Mouse (Mus musculus) small intestine, adult 2 months (tissue): ENCODE data around the gene Tnik. TPM values are rescaled to one million over a fixed set of nuclear protein-coding genes. Genes with fewer than 3 reads are reported as not detected.

ENCODE experiments used
- H3K27ac ChIP-seq: fragments of 200-500 bp; 2 replicates; pipeline ENCODE4 v1.5.1; 2012; ENCODE audit warnings: low read depth, low read length, control low read depth, inconsistent platforms; ENCODE audit not compliant: insufficient read depth
- H3K27me3 ChIP-seq: fragments of 200-500 bp; 2 replicates; pipeline ENCODE4 v1.6.1; 2012; ENCODE audit warnings: mild to moderate bottlenecking, moderate library complexity, low read length, inconsistent platforms; ENCODE audit not compliant: control insufficient read depth, insufficient read depth
- H3K36me3 ChIP-seq: fragments of 200-500 bp; 2 replicates; pipeline ENCODE4 v1.6.1; 2012; ENCODE audit warnings: mild to moderate bottlenecking, low read length, control low read depth, inconsistent platforms; ENCODE audit not compliant: control insufficient read depth, insufficient read depth
- H3K4me1 ChIP-seq: fragments of 200-500 bp; 2 replicates; pipeline ENCODE4 v1.6.1; 2012; ENCODE audit warnings: low read length, inconsistent platforms, mixed read lengths; ENCODE audit not compliant: control insufficient read depth, insufficient read depth, insufficient read length
- H3K4me3 ChIP-seq: fragments of 200-500 bp; 2 replicates; pipeline ENCODE4 v1.5.1; 2012; ENCODE audit warnings: low read depth, mild to moderate bottlenecking, control low read depth, inconsistent platforms, low read length, moderate library complexity
- CTCF ChIP-seq: fragments of 200-500 bp; IDR thresholded peaks from 2 replicates; pipeline ENCODE4 v1.5.1; 2012; ENCODE audit warnings: low read depth, mild to moderate bottlenecking, control low read depth, inconsistent platforms, low read length, moderate library complexity, mixed read lengths; ENCODE audit not compliant: insufficient replicate concordance, insufficient read length; ENCODE audit errors: extremely low read depth
- POLR2A ChIP-seq: fragments of 200-500 bp; IDR thresholded peaks from 2 replicates; pipeline ENCODE4 v1.6.1; 2012; ENCODE audit warnings: low read depth, mild to moderate bottlenecking, control low read depth, inconsistent platforms, low read length, moderate library complexity
- WGBS: fragments of 180-500 bp; shearing (Covaris S2); methylation state at CpG from one replicate; pipeline ENCODE4 v1.1.7; 2018; 5-methylcytosine and 5-hydroxymethylcytosine counted together
- polyA plus RNA-seq: library from polyadenylated mRNA; depleted of rRNA; stranded (reverse); fragments of >200 nt; gene quantifications from 2 replicates; pipeline ENCODE4 v1.2.3, GENCODE M21; 2012

The Tnik gene
- polyA plus RNA-seq, 1 experiment = 10.8 TPM

DNA sequence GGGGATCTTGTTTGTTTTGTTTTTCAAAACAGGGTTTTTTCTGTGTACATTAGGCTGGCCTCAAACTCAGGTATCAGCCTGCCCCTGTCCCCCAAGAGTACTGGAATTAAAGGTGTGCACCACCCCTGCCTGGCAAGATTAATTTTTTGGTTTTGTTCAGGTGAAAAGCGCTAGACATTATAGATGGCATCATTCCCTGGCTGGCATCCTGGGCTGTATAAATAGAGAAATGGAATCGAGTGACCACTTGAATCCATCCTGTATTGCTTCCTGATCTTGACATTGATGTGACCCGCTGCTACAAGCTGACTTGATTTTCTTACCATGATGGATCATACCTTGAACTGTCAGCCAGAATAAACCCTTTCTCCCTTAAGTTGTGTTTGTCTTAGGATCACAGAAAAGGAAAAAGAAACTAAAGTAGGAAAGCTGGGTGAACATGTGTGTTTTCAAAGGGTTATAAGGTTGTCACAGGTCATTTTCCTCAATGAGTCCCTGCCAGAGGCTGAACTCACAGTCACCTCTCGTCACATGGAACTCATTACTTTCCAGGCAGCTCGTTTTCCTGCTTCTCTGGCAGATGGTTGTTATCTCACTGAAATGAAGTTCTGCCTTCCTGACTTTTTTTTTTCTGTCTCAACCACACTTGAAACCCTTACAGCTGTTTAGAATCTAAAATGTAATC lies 100.6 kb downstream of the Tnik start:
- no peaks in the 10 kb centered on the region for H3K4me1 ChIP-seq
- 80% methylated on average over 5 of the region's 5 CpGs for WGBS
- TF ChIP-seq CTCF (no peak), POLR2A (no peak)
- H3K27ac ChIP-seq = no peak overlapping the region
- H3K36me3 ChIP-seq = no peaks in the 10 kb centered on the region; the same call in 1 of the 2 replicates
- H3K4me3 ChIP-seq = no peak overlapping the region
- H3K27me3 ChIP-seq = no peaks in the 10 kb centered on the region

DNA sequence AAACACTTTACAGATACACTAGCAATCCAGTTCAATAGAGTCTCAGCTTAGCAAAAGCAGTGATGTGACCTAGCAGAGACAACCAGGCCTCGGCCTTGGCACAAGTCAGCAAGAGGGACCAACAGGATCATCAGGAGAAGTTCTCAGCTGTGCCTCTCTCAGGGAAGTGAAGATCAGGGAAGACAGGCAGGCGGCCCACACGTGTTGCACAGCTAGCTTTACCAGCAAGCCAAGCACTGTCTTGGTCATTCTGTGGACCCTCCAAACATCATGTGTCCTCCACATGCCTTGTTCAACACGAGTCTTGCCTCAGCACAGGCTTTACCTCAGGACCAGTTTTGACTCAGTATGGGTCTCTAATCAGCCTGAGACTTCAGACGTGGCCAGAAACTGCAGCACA lies 105.7 kb downstream of the Tnik start:
- Histone ChIP-seq H3K27me3 (no peaks in the 10 kb centered on the region), H3K4me3 (no peak overlapping the region), H3K27ac (no peak overlapping the region), H3K4me1 (no peaks in the 10 kb centered on the region), H3K36me3 (no peaks in the 10 kb centered on the region)
- WGBS = 82% methylated on average over 5 of the region's 5 CpGs
- TF ChIP-seq CTCF (no peak), POLR2A (no peak)

- no peaks in the 10 kb centered on the region for H3K27me3 ChIP-seq
- no peak overlapping the region for H3K4me3 ChIP-seq
- H3K27ac ChIP-seq = no peak overlapping the region
- no peak for TF ChIP-seq CTCF
- TF ChIP-seq POLR2A = no peak
- no peaks in the 10 kb centered on the region for H3K36me3 ChIP-seq
- no peaks in the 10 kb centered on the region for H3K4me1 ChIP-seq
- WGBS = 85% methylated on average over 1 of the region's 1 CpGs
Measured at GRCm38 (mm10) chr3:28369266-28369665, 106.3 kb downstream of the Tnik start.

- H3K4me1 ChIP-seq = no peaks in the 10 kb centered on the region
- 58% methylated on average over 5 of the region's 5 CpGs for WGBS
- no peaks in the 10 kb centered on the region for H3K27me3 ChIP-seq
- H3K27ac ChIP-seq = no peak overlapping the region
- H3K4me3 ChIP-seq = no peak overlapping the region
- TF ChIP-seq POLR2A = no peak
- TF ChIP-seq CTCF = no peak
- H3K36me3 ChIP-seq = no peaks in the 10 kb centered on the region
Measured at GRCm38 (mm10) chr3:28369698-28370097, 106.7 kb downstream of the Tnik start.

- TF ChIP-seq POLR2A (no peak), CTCF (no peak)
- no peak overlapping the region for H3K4me3 ChIP-seq
- no peaks in the 10 kb centered on the region; the same call in 1 of the 2 replicates for H3K27me3 ChIP-seq
- 87% methylated on average over 1 of the region's 1 CpGs for WGBS
- H3K27ac ChIP-seq = no peak overlapping the region
- H3K4me1 ChIP-seq = peaks cover 6% of the 10 kb centered on the region
- no peaks in the 10 kb centered on the region for H3K36me3 ChIP-seq
Measured at GRCm38 (mm10) chr3:28371583-28371982, 108.6 kb downstream of the Tnik start.

- TF ChIP-seq CTCF (no peak), POLR2A (no peak)
- H3K36me3 ChIP-seq = no peaks in the 10 kb centered on the region
- H3K4me1 ChIP-seq = peaks cover 6% of the 10 kb centered on the region
- 93% methylated on average over 2 of the region's 2 CpGs for WGBS
- H3K4me3 ChIP-seq = no peak overlapping the region
- H3K27ac ChIP-seq = no peak overlapping the region
- no peaks in the 10 kb centered on the region; the same call in 1 of the 2 replicates for H3K27me3 ChIP-seq
Measured at GRCm38 (mm10) chr3:28372459-28372858, 109.4 kb downstream of the Tnik start.

GRCm38 (mm10) chr3:28374738-28375510 lies 111.9 kb downstream of the Tnik start:
- Histone ChIP-seq H3K36me3 (no peaks in the 10 kb centered on the region), H3K4me1 (peaks cover 6% of the 10 kb centered on the region), H3K27ac (peak overlapping the region; percentile 86), H3K4me3 (no peak overlapping the region), H3K27me3 (no peaks in the 10 kb centered on the region; the same call in 1 of the 2 replicates)
- WGBS = 37% methylated on average over 6 of the region's 6 CpGs
- no peak for TF ChIP-seq POLR2A
- no peak for TF ChIP-seq CTCF

- no peak overlapping the region for H3K27ac ChIP-seq
- H3K27me3 ChIP-seq = no peaks in the 10 kb centered on the region
- no peak for TF ChIP-seq POLR2A
- H3K36me3 ChIP-seq = no peaks in the 10 kb centered on the region
- H3K4me1 ChIP-seq = peaks cover 2% of the 10 kb centered on the region
- 72% methylated on average over 2 of the region's 2 CpGs for WGBS
- no peak overlapping the region for H3K4me3 ChIP-seq
Measured at GRCm38 (mm10) chr3:28380224-28380623, 117.2 kb downstream of the Tnik start.
